Mouse (Mus musculus) thymus, postnatal 25 days (tissue): ENCODE results near the gene Atp6v0e.

ENCODE experiments used
- DNase-seq: peaks from one replicate; pipeline ENCODE4 v3.0.0; 2022

Gene Atp6v0e

DNA sequence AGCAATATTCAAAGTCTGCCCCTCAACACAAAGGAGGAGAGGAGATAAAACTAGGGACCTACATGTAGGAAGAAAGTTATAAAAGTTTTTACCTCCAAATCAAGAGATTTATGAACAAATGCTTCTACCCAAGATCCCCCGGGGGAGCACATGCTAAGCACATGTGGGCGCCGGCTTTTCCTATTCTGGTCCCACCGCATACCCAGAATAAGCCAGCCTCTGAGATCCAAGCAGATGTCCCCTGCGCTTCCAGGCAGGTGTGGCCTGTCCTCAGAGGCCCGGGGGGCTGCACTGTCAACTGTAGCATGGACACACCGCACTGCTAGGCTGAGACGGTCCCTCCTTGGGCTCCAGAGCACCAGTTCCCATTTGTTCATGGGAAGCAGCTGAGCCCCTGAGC, 19.6 kb upstream of the Atp6v0e start:
- no peak for DNase-seq

DNA sequence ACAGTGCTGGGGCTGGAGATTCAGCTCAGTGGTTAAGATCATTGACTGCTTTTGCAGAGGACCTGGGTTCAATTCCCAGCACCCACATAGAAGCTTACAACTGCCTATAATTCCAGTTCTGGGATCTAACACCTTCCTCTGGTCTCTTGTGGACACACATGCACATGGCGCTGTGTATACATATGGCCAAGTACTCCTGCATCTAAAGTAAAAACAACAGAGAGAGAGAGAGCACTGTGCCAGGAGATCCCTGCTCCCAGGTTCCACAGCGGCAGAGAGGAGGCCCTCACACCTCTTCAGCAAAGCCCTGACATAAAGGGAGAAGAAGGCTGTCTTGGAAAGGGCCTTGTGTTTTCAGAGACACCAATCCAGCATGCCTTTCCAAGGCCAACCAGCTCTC, 19.0 kb upstream of the Atp6v0e start:
- DNase-seq, result no peak

DNA sequence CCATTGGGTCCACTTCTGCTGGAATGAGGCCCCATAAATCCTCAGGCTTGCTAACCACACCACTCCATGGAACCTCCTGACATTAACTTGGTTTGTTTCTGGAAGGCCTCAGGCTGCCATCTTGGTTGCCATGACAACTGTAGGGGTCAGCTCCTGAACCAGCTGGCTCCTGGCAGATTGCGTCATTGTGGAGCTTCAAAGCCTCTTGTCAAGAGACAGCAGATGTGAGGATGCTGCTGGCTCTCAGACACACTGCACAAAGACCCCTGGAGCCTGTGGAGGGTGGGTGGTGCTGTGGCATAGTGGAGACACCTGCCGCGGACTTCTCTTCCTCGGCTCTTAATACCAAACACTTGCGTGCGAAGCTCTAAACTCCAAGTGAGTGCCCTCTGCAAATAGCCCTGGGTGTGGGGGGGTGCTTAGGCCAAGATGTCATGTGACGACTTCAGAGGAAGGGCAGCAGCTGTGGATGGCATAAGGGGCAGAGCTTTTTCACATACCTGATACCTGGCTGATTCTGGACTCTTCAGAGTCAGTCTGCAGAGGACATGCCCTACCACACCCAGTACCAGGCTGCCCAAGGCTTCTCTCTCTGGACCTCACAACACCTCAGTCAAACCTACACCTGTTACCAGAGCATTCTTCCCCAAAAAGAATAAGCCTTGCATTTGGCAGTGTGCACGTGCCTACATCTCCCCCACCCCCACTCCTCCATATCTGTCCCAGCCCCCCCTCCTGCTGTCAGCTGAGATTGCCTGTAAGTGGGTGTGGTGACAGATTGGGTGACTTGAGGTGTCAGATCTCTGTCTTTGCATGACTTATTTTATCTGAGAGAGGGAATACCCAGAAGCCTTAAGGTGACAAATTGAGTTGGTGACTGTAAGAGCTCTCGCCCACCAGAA, 18.3 kb upstream of the Atp6v0e start:
- DNase-seq, result no peak

DNA sequence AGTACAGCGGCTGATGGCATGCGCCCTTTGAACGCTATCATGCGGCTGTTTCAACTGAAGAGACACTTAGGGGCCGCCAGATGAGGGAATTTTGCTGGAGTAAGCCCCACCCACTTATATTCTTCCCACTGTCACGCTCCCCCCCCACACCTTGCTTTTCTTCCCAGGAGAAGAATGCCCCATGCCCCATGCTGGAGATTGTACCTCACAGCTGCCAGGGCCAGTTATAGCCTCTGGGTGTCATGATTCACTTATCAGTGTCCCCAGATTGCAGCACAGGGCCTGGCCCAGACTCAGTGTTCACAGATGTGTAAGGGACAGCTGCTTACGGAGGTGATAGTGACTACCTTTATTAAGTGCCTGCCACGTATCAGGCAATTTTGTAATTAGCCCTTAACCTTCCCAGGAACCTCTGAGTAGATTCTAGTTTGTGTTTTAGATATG, 17.6 kb upstream of the Atp6v0e start:
- DNase-seq, result no peak

DNA sequence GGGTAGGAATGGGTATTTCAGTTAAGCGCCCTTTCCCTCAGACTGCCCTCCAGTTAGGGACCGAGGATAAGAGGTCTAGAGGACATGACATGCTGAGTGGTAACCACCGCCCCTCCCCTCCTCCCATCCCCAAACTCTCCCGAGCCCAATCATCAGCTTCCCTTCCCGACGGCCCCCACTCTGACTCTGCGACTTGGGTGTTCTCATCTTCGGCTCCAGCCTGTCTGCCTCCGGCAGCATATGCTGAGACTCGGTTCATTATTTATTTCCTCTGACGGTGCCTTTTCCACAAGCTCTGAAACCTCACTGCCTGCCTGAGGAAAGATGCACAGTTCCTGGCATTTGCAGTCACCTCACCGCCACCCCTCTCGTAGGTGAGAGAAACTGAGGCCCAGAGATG, 15.7 kb upstream of the Atp6v0e start:
- DNase-seq, result no peak

DNA sequence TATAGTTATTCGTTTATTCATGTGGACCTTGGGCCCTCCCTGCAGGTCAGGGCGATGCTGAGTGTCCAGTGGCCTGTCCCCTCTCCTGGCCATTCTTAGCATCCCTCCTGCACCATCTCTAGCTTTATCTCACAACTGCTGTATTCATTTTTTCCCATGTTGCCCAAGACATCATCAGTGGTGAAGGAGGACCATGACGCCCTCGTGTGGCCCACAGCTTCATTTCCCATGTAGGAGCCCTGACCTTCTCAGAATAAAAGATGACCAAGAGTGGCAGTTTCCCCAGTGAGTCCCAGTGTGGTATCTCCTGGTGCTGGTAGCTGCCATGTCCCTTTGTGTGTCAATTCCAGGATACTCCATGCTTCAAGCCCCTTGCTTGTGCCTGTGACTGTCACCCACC, 13.5 kb upstream of the Atp6v0e start:
- no peak for DNase-seq

DNA sequence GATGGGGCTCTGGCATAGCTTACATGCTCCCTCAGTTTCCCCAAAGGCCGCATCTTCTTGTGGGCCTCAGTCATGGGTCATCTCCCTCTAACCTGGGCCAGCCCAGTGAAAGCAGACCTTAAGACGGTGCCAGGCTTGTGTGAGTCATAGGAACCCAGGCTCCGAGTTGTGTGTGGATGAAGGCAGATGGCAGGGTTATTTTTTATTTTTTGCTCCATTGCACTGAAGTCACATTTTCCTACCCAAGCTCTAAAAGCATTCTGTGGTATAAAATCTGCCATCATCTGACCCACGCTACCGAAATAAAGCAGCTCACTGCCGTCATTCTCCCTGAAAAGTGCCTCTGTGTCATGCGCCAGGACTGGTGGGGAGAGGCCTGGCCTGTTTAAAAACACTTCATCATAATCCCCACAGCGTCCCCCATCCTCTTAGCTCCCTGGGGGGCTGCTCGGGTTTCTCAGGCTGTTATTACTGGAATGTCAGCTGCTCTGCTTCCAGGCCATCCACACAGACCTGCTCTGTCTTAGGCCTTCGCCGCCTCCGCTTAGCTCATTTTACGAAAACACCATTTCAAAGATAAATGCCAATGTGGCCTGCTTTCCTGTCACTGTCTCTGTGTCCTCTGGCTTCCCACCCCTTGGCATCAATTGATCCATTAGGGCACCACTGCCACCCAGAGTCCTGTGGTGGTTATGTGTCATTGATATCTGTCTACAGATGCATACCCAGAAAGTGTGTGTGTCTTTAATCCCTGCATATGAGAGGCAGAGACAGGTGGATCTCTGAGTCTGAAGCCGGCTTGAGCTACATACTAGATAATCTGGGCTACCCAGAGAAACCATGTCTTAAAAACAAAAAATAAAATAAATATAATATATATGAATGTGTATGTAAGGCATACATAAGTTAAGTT, 12.3 kb upstream of the Atp6v0e start:
- DNase-seq, result no peak

DNA sequence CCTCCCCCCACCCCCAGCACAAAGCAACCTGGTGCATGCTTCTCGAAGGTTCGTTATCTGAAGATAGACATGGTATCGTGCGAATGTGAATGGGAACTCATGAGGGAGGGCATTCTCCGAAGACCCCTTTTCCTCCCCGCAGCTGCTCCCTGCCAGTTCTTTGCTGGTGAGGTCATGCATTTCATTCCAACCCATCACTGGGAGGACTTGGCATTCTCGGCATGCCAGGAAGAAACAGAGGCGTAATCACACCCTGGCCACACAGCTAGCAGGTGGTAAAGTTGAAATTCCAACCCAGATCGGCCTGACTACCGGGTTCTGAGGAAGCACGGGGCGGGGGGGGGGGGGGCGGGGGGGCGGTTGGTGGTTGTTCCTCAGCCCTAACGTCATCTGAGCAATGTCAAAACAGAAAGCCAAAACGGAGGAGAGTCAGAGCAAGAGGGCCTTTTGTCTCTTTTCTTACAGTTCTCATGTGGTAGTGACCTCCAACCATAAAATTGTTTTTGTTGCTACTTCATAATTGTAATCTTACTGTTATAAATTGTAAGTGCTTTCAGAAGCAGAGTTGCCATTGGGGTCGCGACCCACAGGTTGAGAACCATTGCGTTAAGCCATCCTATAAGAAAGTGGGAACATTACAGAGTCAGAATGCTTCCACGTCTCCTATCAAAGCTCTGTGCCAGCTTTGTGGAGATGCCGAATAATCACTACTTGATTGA, 4.0 kb upstream of the Atp6v0e start:
- DNase-seq, result no peak

DNA sequence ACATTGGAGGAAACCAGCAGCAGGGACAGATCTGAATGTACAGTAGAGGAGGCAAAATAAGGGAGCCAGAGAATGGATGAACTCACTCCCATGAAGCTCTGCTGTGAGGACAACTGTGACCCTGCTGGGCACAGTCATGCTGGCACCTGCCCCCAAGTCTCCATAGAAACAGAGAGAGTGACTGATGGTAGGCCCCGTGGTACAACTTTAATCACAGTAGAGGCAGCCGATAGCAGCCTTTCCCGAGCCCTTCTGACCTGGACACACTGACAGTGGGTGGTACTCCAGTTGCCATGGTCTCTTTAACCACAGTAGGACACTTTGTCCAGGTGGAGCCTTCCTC, 3.5 kb upstream of the Atp6v0e start:
- no peak for DNase-seq

DNA sequence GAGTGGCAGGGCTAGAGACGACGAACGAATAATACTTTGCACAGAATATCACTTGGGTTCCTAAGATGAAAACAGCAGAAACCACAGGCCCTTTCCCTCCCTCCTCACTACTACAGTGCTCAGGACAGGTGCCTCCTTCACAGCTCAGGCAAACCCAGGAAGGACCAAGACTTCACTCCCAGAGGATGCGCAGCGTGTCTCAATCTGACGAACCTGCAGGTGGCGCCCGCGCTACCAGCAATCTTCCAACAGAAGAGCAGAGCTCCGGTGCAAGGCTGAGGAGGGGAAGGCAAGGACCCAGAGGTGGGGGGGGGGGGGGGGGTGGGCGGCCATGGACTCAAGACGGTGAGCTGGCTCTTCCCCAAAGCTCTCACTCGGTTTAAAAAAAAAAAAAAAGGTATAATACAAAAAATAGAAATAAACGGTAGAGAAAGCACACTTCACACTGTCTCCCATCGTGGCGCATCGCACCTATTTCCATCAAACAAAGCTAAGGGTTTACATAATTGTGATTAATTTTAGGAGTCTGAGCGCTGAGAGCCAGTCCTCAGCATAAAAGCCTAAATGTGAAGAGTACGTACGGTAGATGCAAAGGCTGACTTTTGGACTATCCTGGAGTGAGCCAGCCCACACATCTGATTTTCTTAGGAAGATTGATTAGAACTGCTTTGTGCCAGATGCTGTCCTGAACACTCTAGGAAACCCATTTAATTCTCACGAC, 2.7 kb upstream of the Atp6v0e start:
- DNase-seq, result peak; percentile 83

DNA sequence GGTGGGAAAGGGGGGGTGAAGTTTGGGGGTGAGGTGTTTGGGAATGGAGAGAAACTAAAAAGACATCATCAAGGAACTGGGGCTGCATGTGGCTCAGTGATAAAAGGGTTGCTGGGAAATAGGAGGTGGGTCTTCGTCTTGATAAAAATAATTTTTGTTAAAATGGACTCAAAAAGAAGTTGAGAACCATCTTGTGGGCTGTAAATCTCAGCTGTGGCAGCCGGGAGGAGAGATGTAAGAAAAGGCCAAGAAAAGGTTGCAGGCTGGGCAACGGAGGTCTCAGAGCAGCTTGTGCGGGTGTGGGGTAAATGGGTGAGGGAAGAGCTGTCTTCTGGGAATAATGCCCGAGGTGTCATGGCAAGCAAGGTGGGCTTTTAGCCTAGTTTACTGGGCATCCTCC, 827 bp upstream of the Atp6v0e start:
- no peak for DNase-seq

DNA sequence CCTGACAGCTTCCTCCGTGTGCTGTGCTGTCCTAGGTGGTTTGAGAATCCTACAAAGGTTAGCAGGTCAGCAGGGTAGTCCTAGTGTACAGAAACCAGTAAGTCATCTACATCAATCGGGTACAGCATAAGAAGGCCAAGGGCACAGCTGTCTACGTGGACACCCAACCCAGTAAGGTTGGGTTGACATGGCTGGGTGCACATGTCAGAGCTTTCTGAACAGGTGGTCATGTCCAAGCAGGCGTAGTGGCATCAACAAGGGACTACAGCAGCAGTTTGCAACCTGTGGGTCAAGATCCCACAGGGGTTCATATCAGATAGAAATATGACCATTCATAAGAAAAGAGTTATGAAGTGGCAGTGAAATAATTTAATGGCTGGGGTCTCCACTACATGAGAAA, 2.6 kb downstream of the Atp6v0e start:
- no peak for DNase-seq

DNA sequence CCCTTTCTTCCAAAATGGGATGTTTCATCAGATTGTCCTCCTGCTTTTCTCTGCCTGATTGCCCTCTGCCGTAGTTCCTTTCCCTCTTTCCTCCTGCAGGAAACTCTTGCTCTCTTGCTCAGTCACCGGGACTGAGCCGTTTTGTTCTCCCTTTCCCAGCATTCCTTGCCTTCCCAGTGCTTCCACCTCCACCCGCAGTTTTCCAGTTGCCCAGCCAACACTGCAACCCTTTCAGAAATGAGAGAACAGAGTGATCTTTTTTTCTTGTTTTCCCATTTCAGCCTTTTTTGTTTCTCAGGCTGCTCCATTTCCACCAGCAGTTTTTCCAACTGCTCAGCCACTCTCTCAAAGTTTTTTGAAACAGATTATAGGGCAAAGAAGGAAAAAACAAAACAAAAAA, 8.2 kb downstream of the Atp6v0e start:
- no peak for DNase-seq

DNA sequence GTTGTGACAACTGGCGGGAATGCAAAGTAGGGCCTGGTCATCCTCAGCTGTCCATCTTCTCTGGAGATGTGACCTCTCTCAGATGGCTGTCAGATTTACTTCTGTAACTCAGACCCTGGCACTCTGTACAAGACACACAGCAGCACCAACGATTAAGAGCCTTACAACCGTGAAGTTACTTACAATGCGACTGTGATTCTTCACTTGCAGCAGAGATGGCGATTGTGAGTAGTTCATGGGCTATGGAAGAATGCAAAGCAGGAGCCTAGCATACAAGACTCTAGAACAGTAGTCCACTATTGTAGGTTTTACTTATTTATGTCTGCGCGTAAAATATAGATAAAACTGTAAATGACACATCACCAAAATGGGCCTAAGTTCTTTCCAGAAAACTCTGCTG, 12.8 kb downstream of the Atp6v0e start:
- DNase-seq, result no peak

DNA sequence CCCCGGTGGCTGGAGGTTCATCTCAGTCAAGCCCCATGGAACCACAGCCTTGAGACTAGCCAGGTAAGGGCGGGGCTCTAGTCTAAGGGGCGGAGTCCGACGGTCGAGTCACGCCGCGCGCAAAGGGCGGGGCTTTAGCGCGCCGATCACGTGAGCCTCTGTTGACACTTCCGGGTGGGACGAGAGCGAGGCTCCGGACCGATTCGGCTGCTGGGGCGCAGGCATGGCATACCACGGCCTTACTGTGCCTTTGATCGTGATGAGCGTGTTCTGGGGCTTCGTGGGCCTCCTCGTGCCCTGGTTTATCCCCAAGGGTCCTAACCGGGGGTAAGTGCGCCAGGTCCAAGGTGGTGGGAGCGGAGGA, 13.2 kb downstream of the Atp6v0e start:
- DNase-seq, result peak; percentile 93

DNA sequence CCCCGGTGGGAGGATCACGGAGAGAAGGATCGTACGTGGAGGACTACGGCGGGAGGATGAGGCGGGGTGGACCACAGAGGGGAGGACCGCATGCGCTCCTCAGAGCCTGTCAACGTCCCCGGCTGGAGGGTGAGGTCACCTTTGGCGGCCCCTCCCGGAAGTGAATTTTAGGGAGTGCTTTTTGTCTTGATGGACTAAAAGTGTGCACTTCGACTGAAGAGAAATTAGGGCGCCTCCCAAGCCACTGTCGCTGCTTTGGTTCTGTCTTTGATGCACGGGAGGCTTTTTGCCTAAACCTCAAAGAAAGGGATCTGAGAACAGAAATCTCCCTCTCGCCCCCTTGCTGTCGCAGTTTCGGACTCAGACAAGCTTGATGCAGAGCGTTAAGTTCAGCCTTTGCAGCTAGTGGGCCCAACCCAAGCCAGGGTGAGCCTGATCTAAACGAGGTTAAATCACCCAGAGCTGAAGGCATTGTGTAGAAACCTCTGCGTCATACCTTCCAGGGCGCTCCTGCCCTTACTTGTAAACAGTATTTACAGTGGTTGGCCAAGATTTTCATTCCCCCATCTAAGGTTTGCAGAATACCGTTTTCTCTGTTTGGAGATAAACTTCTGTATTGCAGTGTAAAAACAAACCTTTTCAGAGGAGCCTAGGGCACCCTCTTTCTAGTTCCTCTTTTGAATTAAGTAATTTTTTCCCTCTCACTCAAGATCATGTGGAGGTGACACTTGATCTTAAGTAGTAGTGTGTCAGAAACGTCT, 13.8 kb downstream of the Atp6v0e start:
- no peak for DNase-seq

DNA sequence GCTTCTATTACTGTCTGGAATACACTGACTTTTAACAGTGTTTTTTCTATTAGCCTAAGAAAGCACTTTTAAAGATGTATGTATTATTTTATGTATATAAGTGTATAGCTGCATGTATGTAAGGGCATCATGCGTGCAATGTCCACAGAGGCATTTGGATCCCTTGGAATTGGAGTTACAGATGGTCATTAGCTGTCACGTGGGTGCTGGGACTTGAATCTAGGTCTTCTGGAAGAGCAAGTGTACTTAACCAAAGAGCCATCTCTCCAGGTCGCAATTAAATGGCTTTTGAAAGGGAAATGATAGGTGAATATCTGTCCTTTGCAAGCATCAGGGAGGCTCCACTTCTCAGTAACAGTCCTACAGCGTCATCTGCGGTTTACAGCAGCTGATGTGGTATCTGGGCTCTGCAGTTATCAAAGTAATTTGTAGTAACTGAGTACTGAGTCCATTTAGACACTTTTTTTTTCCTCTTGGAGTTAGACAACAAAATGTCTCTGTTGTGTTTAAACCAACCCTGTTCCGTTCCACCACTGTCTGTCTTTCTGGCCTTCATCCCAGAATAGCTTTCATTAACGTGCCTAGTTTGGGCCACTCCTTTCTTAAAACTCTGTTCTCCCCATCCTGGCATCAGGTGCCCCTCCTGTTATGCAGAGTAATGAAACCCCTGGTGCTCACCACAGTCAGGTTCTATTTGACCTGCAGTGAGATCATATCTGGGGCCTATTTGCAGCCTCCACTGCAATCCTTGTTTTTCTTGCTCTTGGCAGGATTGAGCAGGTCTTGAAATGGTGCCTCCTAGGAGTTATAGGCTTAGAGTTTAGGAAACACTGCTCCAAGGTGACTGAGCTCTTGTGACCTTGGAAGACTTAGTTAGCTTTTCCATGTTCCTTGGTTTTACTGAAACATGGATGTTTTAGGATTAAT, 14.9 kb downstream of the Atp6v0e start:
- no peak for DNase-seq

DNA sequence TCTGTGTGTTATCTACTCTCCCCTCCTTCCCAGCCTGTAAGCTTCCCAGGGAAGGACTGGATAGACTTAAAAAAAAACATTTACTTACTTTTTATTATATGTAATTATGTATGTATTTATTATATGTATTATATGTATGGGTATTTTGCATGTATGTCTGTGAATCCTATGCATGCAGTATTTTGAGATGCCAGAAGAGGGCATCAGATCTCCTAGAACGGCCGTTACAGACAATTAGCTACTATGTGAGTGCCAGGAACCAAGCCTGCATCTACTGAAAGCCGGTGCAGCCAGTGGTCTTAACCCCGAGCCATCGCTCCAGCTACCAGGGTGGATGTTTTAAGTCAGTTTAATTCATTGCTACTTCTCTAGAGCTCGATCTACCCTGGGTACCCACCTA, 18.2 kb downstream of the Atp6v0e start:
- DNase-seq, result no peak

DNA sequence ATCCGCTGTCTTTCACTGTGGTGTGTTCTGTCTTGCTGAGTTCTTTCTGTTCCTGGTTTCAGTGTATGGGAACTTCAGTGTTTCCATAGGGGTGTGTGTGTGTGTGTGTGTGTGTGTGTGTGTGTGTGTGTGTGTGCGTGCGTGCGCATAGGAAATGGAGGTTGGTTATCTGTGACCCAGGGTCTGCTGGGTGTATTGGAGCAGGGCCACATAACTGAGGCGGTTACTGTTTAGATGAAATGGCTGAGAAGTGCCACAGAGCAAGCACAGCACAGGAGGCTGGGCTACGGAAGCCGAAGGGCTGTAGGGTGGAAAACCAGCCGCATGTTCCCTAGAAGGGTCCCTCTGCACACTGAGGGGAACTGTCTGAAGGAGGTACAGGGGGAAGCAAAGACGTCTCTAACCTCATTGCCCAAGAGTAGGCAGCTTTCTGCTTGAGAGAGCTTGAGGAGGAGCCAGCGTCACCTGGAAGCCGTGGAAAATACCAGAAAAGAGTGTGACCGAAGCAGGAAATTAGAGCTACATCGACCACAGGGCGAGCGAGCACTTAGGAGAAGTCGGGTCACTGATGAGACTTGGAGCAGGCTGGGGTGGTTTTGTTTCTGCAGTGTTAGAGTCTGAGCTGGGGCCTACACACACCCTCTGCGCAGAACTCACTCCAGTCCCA, 23.4 kb downstream of the Atp6v0e start:
- DNase-seq, result no peak
